Mouse (Mus musculus) thymus, postnatal 10 days (tissue): ENCODE measurements around the gene Elof1.
A peak's percentile ranks its signal among the peaks of the same experiment; 100 is the strongest.
"Not testable (repeated sequence)": the region's sequence is repeated elsewhere in the genome, so short reads cannot be mapped to it uniquely, and the experiment has no call there.

Source experiments
- DNase-seq, 2 experiments: peaks; one replicate each; pipeline ENCODE4 v3.0.0; 2021; ENCODE audit warnings: low spot score in 2 of 2

Gene Elof1

GRCm38 (mm10) chr9:22116740-22117426, at the start of gene Elof1:
Gene Elof1, minus strand, starts transcription at chr9:22117172.
- DNase-seq, result peak; percentile 93 to 94

GRCm38 (mm10) chr9:22166686-22167085, 49.7 kb upstream of the Elof1 start:
- no peak for DNase-seq

- no peak for DNase-seq
Measured at GRCm38 (mm10) chr9:22165964-22166363, 49.0 kb upstream of the Elof1 start.

GRCm38 (mm10) chr9:22164711-22165668, 48.0 kb upstream of the Elof1 start:
- peak in 1 of 2 experiments; percentile 37 for DNase-seq

GRCm38 (mm10) chr9:22162912-22163311, 45.9 kb upstream of the Elof1 start:
- DNase-seq, result no peak

- DNase-seq, result no peak
Measured at GRCm38 (mm10) chr9:22162305-22162704, 45.3 kb upstream of the Elof1 start.

GRCm38 (mm10) chr9:22161299-22161698, 44.3 kb upstream of the Elof1 start:
- DNase-seq, result no peak

GRCm38 (mm10) chr9:22157516-22158265, 40.7 kb upstream of the Elof1 start:
- DNase-seq, result no peak

- DNase-seq, result peak; percentile 98 to 99
Measured at GRCm38 (mm10) chr9:22156497-22157245, 39.7 kb upstream of the Elof1 start, which contains the start of gene Pigyl. Gene Pigyl, plus strand, starts transcription at chr9:22156846.

GRCm38 (mm10) chr9:22155614-22156013, 38.6 kb upstream of the Elof1 start:
- peak; percentile 68 to 86 for DNase-seq

GRCm38 (mm10) chr9:22153810-22154209, 36.8 kb upstream of the Elof1 start:
- no peak for DNase-seq

GRCm38 (mm10) chr9:22150946-22151345, 34.0 kb upstream of the Elof1 start:
- DNase-seq, result no peak

- not testable (repeated sequence) for DNase-seq
Measured at GRCm38 (mm10) chr9:22150249-22150693, 33.3 kb upstream of the Elof1 start.

- no peak for DNase-seq
Measured at GRCm38 (mm10) chr9:22149426-22150248, 32.7 kb upstream of the Elof1 start.

GRCm38 (mm10) chr9:22144304-22144965, 27.5 kb upstream of the Elof1 start:
- no peak for DNase-seq

GRCm38 (mm10) chr9:22143108-22144037, 26.4 kb upstream of the Elof1 start:
- DNase-seq, result peak; percentile 79 to 94

GRCm38 (mm10) chr9:22139746-22140145, 22.8 kb upstream of the Elof1 start:
- no peak for DNase-seq

- DNase-seq, result no peak
Measured at GRCm38 (mm10) chr9:22138480-22138879, 21.5 kb upstream of the Elof1 start.
